Mouse (Mus musculus) layer of hippocampus, adult 9-11 months (tissue): ENCODE results near the gene Crybg2.

Experiments
- DNase-seq: peaks from one replicate; pipeline ENCODE4 v3.0.0; 2022

The Crybg2 gene

DNA sequence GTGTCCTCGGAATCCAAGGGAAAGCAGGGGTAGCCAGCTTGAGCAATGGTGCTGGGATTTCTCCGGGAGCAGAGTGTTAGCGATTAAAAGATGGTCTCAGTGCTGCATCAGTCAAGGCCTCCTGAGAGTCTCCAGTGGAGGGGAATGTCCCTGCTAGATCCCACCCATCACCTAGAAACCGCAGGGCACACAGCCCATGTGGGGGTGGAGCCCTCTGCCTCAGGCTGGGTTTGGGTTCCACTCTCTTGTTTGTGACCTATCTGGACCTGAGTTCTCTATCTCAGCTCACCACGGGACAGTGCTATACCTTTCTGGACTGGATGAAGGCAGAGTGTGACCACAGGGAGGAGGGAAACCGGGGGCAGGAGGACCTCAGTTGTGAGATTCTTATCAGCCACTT is 1.7 kb upstream of the Crybg2 start:
- no peak for DNase-seq

DNA sequence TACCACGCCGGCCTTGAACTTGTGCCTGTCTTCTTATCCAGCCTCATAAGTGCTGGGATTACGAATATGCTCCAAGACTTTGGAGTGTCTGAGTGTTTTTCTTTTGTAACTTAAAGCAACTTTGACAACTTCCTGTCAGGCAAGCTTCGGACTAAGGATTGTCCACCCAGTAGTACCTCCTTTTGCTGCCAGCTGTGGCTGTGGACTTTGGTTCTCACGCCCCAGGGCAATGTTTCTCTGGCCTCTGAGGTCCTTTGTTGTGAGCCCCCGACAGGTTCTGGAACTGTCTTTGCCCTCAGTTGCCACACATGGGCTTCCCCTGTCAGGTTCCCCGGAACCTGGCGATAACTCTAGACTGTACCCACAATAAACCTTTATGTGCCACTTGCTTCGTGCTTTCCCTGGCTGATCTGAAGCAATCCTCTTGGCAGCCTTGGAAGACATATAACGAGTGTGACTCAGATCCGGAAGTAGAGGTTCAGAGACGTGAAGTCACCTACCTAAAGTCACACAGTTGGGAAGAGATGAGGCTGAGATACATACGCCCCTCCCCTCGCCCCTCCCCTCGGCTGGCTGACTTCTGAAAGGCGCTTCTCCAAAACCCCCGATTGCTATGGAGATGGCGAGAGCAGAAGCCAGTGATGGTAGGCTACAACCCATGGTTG is 683 bp downstream of the Crybg2 start:
- no peak for DNase-seq

DNA sequence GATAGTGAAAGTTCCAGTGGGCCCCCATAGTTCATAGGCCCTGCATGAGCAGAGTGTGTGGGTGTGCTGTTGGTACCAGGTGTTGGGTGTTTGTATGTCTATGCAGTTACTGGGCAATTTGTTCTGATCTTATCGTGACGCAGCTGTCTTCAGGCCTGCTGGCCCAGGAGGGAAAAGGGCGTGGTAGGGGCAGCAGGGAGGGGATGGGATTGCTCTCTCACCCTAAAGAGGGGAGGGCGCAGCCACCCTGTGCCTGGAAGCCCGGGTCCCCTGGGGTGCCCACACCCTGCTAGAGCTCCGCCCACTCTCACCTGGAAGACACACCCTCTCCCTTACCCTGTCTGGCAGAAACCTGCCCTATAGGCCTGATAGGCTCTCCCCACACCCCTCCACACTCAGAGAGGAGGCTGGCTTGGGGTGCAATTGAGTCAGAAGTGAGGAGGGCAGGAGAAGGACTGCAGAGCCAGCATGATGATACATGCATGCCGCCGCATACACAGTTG is 1.4 kb downstream of the Crybg2 start:
- no peak for DNase-seq

DNA sequence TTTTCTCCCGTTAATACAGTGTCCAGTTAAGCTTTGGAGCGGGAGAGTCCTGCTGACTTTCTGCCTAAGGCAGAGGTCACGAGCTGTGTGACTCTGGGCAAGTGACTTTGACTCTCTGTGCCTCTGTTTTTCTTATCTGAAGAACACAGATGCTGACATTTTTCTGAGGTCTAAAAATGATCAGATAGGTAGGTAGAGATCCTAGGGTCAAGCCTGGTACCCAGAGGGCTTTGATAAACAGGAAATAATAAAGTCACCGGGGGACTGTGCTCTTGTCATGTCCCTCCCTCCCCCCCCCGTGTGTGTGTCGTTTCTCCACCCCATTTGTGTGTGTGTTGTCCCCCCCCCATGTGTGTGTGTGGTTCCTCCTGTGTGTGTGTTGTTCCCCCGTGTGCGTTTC is 1.9 kb downstream of the Crybg2 start:
- no peak for DNase-seq

DNA sequence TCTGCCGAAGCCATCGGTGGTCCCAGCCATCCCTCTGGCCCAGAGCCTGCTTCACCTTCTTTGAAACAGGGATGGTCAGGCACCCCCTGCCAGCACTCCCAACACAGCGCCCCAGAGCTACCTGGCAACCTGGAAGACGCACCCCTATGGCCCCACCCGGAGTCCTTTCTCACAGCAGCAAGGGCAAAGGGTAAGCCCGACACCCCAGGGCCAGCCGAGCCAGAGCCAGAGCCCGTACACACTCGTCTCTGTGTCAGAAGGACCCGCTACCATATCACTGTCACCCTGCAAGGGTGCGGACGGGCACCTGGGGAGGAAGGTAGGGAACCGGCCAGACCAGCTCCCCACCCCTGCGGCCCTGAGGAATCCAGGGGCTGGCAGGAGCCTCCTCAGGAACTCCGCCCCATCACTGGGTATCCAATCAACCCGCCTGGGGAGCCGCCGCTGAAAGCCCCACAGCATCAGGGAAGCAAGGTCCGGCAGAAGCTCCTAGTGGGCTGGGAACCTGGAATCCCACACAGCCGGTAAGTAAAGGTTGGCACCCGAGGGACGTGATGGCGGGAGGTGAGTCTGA is 4.9 kb downstream of the Crybg2 start:
- no peak for DNase-seq

DNA sequence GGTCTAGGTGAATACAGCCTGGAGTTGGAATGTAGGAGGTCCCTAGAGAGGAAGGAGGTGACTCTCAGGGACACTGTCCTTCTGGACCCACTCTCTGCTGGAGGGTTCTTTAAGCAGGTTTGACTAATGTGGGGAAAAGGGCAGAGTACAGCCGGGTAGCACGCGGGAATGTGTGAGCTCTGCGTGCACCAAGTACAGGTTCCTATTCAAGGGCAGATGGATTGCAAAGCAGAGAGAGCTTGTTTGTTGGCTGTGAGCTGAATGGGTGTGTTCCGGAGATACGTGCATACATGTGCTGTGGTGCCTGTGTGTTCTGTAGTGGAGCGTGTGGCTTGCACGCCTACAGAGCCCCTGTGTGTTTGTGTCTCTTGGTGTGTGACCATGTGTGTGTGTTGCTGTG is 6.8 kb downstream of the Crybg2 start:
- DNase-seq, result no peak

DNA sequence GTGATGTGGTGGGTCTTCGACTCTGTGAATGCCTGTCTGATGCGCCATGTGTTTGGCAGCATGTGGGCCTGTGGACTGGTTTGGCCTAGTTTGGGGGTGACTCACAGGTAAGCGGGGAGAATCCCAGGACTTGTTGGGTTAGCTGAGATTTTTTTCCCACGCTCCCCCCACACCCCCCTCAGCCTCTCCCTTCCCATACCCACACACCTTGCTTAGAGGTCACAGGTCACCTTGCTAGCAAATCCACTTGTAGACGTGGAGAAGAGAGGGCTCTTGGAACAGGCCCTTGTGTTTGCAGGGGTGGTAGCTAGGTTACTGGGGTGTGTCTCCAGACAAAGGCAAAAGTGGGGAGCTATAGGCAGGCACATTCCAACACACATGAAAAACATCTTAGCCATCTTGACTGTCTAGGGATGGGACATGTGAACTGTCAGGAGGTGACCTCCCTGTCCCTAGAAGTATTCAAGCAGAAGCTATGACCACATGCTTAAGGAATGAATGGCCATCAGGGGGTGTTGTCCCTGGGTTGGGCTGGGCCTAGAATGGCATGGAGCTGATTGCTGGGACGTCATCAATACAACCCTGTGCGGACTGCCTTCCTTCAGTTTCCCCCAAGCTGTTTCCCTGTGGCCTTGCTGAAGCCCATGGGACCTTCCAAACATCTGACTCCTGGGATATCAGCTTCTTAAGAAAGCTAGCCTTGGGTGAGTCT is 7.4 kb downstream of the Crybg2 start:
- DNase-seq, result no peak

DNA sequence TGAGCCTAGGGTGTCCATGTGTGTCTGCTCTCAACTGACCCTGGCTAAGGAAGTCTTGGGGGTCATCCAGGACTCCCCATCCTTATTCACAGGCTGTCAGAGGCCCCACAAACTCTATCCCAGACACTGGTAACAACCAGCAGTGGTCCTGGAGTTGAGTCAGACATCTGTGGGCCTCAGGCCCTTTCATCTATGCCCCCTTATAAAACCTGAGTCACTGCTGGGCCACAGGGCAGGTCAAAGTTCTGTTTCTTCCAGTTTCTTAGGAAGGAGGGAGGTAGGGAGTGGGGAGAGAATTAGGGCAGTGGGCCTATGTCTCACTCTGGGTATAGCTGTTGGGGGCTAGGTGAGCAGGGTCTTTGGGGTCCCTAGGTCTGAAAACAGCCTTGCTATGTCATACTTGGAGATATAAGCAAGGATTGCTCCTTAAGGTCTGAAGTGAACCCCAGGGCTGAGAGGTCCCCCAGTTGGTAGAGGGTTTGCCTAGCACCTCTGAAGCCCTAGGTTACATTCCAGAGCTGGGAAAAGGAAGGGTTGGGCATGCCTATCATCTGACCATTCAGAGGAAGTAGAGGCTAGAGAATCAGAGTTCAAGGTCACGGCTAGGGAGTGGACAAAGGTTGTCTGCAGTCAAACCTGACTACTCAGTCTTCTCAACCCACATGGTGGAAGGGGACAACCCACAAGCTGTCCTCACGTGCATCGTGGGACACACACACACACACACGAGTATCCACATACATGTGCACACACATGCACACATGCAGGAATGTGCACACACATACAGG is 8.4 kb downstream of the Crybg2 start:
- DNase-seq, result no peak

DNA sequence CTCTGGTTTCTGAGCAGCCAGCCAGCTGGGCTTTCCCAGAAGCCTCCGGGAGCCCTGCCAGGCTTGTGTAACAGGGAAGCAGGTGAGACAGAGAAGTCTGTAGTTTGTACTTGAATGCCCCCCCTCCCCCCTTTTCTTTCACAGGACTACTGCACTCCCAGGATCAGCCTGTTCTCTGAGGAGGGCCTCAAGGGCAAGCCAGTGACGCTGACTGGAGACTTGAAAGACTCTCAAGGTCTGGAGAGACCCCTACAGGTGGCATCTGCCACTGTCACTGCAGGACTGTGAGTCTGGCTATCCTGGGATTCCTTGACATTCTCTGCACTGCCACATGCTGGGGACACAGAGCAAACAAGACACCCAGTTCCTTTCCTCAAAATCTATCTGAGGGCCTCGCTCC is 18.1 kb downstream of the Crybg2 start:
- DNase-seq, result peak; percentile 68

DNA sequence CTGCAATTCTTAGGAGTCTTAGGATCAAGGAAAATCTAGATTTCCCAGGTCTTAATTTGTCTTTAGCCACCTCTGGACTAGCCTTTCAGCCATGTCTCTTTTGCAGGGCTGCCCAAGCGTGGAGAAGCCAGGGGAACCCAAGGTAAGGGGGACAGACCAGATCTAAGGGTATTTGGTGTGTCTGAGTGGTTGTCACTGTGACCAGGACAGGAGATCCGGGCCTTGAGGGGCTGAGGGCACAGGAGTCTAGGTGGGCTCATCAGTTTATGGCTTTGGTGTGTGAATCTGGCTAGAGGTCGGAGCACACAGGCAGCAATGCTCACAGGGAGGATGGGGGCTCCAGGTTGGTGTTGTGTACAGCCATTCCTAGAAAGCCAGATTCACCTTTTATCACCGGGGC is 20.1 kb downstream of the Crybg2 start:
- DNase-seq, result no peak

DNA sequence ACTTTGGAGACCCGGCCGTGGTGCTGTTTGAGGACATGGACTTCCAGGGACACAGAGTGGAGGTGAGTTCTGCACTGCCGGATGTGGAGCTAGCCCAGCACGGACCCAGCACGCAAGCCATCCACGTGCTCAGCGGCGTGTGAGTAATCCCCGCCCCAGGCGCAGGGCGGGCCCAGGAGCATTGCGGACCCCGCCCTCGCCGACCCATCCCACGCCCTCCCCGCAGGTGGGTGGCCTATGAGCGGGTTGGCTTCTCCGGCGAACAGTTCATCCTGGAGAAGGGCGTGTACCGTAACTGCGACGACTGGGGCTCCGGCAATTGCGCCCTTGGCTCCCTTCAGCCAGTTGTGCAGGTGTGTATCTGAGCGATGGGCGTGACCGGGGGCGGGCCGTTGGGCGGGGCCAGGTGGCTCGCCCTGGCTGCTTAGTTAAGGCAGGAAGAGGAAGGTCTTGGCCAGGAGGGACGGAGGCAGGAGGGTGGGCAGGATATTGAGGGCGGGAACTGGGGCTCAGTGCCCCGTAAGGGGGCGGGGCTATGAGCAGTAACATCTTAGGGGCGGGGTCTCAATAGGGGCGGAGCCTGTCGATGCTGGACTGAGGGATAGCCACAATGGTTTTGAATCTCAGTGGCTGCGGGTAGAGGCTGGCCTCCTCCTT is 21.2 kb downstream of the Crybg2 start:
- DNase-seq, result peak; percentile 67

DNA sequence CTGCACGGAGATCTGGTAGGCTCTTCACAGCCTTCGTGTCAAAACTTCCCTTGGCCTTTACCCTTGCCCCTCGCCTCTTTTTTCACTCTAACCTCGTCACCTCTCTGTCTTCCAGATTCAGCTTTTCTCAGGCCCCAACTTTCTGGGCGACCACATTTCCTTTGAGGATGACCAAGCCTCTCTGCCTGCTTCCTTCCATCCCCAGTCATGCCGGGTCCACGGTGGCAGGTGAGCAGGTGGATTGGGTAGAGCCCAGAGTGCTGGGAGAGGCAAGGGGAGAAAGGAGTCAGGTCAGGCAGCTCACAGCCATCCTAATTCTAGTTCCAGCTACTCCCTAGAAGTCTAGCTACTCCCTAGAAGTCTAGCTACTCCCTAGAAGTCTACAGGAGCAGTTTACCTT is 21.8 kb downstream of the Crybg2 start:
- no peak for DNase-seq

DNA sequence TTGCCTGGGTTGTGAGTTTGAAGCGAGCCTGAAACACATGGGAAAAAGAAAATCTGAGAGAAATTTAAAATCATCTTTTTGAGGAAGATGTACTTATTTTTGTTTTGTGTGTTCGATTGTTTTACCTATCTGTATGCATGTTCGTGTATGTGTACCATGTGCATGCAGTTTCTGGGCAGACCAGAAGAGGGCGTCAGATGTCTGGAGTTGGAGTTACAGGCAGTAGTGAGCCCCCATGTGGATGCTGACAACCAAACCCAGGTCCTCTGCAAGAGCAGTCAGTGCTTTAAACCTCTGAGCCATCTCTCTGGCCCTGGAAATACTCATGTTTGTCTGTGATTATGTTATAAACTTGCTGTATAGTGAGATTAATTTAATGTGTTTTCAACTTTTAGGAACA is 24.4 kb downstream of the Crybg2 start:
- DNase-seq, result no peak

DNA sequence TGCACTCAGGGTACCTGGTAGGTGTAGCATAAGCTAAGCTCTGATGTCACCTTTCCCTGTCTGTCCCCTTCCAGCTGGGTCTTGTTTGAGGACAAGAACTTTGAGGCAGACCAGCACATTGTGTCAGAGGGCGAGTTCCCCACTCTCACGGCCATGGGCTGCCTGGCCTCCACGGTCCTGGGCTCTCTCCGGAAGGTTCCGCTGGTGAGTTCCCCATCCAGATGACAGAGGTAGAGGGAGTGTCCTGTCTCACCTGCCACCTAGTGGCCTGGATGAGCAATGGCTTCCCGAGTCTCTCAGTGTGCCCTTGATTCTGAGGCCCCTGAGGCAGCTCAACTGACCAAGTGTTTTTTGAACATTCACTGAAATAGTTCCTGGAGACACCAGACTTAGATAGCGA is 26.8 kb downstream of the Crybg2 start:
- DNase-seq, result no peak

DNA sequence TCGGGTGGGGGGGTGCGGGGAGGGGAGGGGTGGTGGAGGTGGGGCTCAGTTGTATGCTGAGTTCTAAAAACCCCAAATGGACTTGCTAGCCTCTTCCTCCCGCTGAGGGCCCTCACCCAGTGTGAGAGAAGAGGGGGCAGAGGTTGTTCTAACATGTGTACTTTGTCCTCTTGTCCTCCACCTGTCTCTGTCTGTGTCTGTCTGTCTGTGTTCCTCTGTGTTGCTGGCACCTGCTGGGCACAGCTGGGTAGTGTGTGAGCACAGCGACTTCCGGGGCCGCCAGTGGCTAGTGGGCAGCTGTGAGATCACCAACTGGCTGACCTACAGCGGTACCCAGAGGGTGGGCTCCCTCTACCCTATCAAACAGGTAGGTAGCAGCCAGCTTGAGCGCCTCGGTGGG is 28.4 kb downstream of the Crybg2 start:
- no peak for DNase-seq

DNA sequence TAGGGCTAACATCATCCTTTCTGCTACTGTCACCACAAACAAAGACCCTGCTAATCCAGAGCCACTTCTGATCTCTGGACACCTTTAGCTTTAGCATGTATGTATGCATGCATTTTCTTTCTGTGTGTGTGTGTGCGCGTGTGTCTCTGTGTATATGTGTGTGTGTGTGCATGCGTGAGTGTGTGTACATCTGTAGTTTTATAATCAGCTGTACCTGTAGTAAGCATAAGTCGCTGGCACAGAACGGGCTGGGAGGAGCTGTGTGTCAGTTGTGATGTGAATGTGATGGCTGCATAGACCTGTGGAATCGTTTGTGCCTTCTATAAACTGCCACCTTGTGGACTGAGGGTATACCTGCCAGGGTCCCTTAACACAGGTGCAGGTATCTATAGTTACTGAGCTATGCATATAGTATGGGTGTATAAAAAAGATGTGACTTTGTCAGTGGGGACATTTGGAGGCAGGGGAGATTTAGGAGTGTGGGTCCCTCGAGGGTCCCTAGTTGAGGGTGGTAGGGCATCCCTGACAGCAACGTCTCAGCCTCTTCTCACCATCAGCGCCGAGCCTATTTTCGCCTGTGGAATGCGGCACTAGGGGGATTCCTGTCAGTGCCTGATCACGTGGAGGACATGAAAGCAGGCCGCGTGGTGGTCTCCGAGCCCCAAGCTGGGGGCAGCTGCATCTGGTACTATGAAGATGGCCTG is 30.1 kb downstream of the Crybg2 start:
- no peak for DNase-seq

DNA sequence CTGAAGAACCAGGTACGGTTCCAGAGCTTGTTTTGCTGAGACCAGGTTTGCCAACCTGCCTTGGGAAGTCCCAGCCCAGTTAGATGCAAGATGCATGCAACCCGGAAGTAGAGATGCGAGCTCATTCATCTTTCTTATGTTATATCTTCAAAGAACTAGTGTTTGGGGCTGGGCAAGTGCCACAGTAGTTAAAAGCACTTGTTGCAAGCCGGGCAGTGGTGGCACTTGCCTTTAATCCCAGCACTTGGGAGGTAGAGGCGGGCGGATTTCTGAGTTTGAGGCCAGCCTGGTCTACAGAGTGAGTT is 30.6 kb downstream of the Crybg2 start:
- no peak for DNase-seq

DNA sequence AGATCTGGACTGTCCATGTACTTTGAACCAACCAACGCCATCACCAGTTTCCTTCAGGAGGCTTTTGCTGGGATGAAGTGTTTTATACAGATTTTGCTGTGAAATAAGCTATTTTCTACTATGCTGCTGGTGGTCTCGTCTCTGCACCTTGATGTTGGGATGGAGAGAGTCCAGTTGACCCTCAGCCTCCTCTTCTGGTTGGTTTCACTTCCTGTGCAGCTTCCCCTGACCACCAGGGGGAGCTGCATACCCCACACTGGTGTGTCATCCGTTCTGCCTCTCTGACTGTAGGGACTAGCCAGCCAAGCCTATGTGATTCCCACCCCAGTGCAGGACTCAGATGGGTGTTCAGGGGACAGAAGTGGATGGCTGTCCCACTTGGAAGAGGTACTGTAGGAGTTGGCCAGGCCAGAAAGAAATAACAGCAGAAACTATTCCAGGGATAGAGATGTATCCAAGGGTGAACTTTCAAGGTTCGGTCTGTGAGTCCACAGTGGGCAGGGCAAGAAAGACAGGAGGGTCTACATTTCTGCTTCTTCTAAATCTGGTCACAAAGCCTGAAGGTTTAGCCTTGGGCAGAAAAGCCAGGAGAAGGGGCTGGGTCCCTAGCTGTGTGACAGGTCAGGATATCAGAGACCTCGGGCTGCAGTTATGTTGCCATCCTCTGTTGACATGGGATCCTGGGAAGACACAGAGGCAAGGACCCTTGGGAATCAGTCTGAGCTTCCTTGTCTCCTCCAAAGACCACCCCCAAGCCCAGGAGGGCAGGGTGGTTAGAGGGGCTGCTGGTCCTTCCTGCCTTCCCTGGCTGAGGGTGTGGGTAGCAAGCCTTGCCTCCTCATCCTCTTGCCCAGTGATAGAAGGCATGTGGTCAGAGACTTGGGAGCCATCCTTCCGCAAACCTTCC is 32.0 kb downstream of the Crybg2 start:
- peak; percentile 40 for DNase-seq

DNA sequence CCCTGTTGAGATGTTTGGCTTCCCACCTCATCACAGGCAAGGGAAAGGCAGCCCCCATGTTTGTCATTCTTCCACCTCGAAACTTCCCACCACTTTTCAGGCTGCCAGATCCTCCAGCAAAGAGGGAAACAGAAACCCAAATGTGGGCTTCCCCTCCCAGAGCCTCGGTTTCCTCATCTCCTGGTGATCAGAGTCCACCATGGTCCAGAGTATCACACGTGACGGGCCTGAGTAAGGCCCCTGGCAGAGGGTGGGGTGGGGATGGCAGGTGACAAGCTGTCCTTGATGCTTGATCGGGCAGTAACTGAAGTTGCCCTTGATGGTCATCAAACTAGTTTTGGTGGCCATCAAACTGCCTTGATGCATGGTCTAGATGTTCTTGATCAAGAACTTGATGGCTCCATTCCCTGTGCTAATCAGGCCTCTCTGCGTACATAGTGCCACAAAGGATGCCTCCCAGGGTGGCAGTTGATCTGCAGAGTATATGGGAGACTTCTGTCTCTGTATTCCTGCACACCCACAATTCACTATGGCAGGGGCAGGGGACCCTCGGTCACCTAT is 33.5 kb downstream of the Crybg2 start:
- DNase-seq, result no peak

DNA sequence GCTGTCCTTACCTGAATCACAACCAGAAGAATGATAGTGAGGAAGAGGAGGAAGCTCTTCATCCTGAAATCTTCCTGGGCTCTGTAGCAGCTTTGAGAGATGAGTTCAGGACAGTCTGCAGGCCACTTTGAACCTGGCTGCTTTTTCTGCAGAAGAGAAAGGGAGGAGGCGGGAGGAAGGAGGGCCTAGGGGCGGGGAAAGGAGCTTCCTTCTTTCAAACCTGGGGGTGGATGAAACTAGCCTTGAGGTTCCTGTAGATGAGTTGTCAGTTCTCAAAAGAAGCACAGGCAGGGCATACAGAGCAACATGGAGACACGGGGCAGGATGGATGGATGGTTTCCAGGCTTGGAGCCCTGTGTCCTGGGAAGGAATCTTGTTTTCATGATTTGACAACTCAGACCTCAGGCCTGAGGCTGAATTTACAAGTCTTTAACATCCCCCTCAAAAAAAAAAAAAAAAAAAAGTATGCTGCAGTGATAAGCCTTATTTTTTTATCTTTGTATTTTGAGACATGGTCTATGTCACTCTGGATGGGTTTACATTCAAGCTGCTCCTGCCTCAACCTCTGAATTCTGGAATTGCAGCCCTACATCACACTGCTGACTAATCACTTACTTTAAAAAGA is 34.4 kb downstream of the Crybg2 start, which contains the start of gene Cd52:
TSS of gene Cd52 (minus strand) at position 160 of the 625 bp plus-strand sequence.
- DNase-seq, result peak; percentile 64

DNA sequence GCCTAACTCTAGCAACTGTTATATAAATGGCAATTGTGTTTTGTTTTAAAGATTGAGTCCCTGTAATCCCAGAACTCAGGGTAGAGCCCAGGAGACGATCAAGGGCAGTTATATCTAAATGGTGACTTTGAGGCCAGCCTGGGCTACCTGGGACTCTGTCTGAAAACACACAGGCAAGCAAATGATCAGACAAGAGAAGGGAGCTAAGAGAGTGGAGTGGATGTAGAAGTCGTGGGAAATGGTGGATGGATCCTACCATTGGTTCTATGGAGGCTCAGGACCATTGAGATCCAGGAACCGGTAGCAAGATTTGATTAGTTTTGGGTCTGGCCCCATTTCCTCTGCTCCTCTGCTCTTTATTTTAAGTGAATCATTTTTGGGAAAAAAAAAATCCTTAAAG is 35.5 kb downstream of the Crybg2 start:
- DNase-seq, result no peak
